Mouse (Mus musculus): Measurements from ENCODE around the gene Mfsd6. TPM values are rescaled to one million over a fixed set of nuclear protein-coding genes. Genes with fewer than 3 reads are reported as not detected.

Mfsd6 gene
- 52.8 TPM for polyA plus RNA-seq (2015; fragmentation: Illumina TruSeq; extraction: RNeasy Lipid Tissue Mini Kit (QIAGEN cat#74804); ENCODE audit: low read depth, low replicate concordance)

DNA sequence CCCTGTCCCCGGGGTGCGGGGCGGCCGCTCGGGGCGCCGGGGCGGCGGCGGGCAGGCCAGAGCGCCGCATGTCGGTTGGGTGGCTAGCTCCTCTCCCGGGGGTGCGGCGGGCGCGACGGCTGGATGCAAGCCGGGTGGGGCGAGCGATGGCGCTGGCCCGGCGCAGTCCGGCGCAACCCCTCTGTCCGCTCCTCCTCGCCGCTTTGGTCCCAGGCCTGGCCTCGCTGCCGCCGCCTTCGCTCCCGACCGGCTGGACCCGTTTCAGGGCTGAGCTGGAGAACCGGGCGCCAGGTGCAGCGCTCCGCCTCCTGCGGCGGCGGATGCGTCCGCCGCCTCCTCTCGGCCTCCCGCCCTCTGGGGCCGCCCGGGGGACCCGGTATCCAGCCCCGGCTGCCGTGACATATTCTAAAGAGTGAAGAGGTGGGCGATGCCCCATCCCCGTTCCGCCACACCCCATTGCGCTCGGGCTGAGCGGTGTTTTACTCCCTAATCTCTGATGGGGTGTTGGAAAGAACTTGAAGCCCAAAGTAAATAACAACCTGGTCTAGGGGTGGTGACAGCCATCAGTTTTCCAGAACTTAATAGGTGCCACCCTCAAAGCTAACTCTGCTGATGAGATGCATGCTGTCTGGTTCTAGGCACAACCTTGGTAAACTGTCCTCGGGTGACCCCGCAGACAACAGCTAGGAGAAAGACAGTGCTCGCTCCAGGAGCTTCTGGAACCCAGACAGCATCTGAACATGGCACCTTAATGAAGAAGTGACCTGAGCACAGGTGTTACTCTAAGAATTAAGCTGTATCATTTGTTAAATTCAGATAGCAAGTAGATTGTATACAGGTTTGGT, at the start of gene Mfsd6:
Gene Mfsd6, minus strand, starts transcription at position 407 of the 845 bp plus-strand sequence.

DNA sequence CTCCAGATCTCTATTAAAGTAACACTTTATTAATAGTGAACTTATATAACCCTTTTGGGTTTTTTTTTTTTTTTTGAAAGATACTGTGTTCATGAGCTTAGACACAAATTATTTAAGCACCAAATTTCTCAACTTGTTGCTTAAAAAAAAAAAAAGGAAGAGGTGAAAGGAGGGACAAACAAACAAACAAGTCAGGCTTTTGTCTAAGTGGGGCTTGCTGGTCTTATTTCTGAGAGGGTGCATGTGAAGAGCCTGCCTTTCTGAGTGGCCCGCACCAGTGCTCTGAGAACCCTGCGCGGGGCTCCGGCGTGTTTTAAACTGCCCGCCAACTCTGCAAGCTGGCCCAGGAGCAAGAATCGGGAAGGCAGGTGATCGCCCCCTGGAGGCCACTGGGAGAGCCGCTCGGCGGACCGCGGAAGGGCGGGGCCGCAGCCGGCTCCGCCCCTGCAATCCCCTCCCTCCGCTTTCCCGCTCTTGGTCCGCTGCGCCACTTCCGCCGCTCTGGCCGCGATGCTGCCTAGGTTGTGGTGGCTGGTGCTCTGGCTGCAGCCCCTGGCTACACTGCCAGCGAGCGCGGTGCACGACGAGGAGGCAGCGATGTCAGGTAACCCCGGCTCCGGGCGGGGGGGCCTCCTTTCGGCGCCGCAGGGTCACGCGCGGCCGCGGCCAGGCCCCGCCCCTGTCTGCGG, 96.9 kb downstream of the Mfsd6 start, which contains the start of gene Nemp2:
Gene Nemp2, plus strand, starts transcription at position 456 of the 689 bp plus-strand sequence.

Other genes with a start within 250 kb of the Mfsd6 start
- gene Nab1, start 226.8 kb downstream of the Mfsd6 start, polyA plus RNA-seq (2015; fragmentation: Illumina TruSeq; extraction: RNeasy Lipid Tissue Mini Kit (QIAGEN cat#74804); ENCODE audit: low read depth, low replicate concordance), result 26.1 TPM
- 4.2 TPM for gene Nemp2, start 96.8 kb downstream of the Mfsd6 start, polyA plus RNA-seq (2015; fragmentation: Illumina TruSeq; extraction: RNeasy Lipid Tissue Mini Kit (QIAGEN cat#74804); ENCODE audit: low read depth, low replicate concordance)
- gene Inpp1, start 90.2 kb upstream of the Mfsd6 start, polyA plus RNA-seq (2015; fragmentation: Illumina TruSeq; extraction: RNeasy Lipid Tissue Mini Kit (QIAGEN cat#74804); ENCODE audit: low read depth, low replicate concordance), result 39.8 TPM
- gene Hibch, start 117.5 kb upstream of the Mfsd6 start, polyA plus RNA-seq (2015; fragmentation: Illumina TruSeq; extraction: RNeasy Lipid Tissue Mini Kit (QIAGEN cat#74804); ENCODE audit: low read depth, low replicate concordance), result 32.1 TPM